Mouse (Mus musculus) stomach, postnatal 0 days (tissue): ENCODE results near the gene Uck2. TPM values are rescaled to one million over a fixed set of nuclear protein-coding genes. Genes with fewer than 3 reads are reported as not detected.

ENCODE experiments used
- ATAC-seq: fragments of 200-750 bp; cut with Nextera tagmentation; 2 replicates; pipeline ENCODE4 v1.8.0; 2017; ENCODE audit not compliant: low FRiP score, low TSS enrichment
- DNase-seq: peaks from one replicate; pipeline ENCODE4 v3.0.0-alpha.2; 2016; ENCODE audit warnings: low spot score
- H3K27ac ChIP-seq: fragments of 300-500 bp; sonication (generic); replicated peaks from 2 replicates; pipeline ENCODE4 v1.5.1; 2014; ENCODE audit warnings: mild to moderate bottlenecking, control low read depth
- H3K27me3 ChIP-seq: fragments of 300-500 bp; sonication (generic); 2 replicates; pipeline ENCODE4 v1.6.1; 2014; ENCODE audit warnings: low read length; ENCODE audit not compliant: control insufficient read depth, insufficient read depth
- H3K36me3 ChIP-seq: fragments of 300-500 bp; sonication (generic); 2 replicates; pipeline ENCODE4 v1.6.1; 2014; ENCODE audit warnings: low read length, mixed read lengths; ENCODE audit not compliant: control insufficient read depth, insufficient read depth
- H3K4me1 ChIP-seq: fragments of 300-500 bp; sonication (generic); replicated peaks from 2 replicates; pipeline ENCODE4 v1.6.1; 2014; ENCODE audit warnings: antibody characterized with exemption; ENCODE audit not compliant: control insufficient read depth, insufficient read depth
- H3K4me2 ChIP-seq: fragments of 300-500 bp; sonication (generic); replicated peaks from 2 replicates; pipeline ENCODE4 v1.6.1; 2014; ENCODE audit warnings: low read depth, mild to moderate bottlenecking, control low read depth, moderate library complexity
- H3K4me3 ChIP-seq: fragments of 300-500 bp; sonication (generic); 2 replicates; pipeline ENCODE4 v1.5.1; 2014; ENCODE audit warnings: low read depth, low read length, control low read depth
- H3K9ac ChIP-seq: fragments of 300-500 bp; sonication (generic); 2 replicates; pipeline ENCODE4 v1.6.1; 2014; ENCODE audit warnings: mild to moderate bottlenecking, low read length, control low read depth, mixed read lengths
- H3K9me3 ChIP-seq: fragments of 300-500 bp; sonication (generic); 2 replicates; pipeline ENCODE4 v1.6.1; 2016; ENCODE audit warnings: low read length; ENCODE audit not compliant: control insufficient read depth
- CTCF ChIP-seq: IDR thresholded peaks from 2 replicates; pipeline ENCODE4 v1.5.1; 2016; ENCODE audit warnings: antibody characterized with exemption, low read depth, mild to moderate bottlenecking, moderate library complexity
- EP300 ChIP-seq: optimal IDR thresholded peaks from 2 replicates; pipeline ENCODE3; 2016; ENCODE audit warnings: antibody characterized with exemption
- WGBS: fragments of 180-500 bp; shearing (Covaris S2); extraction: QIAGEN DNeasy Blood & Tissue Kit; methylation state at CpG from one replicate; pipeline ENCODE4 v1.1.7; 2014; 5-methylcytosine and 5-hydroxymethylcytosine counted together
- polyA plus RNA-seq: library from polyadenylated mRNA; unstranded; fragments of >200 nt; fragmentation: Nextera tagmentation; extraction: Ambion mirVana; gene quantifications from 2 replicates; pipeline ENCODE4 v1.2.1, GENCODE M21; 2015

The Uck2 gene
- polyA plus RNA-seq, 1 experiment from 2014 or later = 52.5 TPM

GRCm38 (mm10) chr1:167241487-167241886 lies 43.6 kb downstream of the Uck2 start:
- DNase-seq (no peak), ATAC-seq (no peak)
- Histone ChIP-seq H3K36me3 (no peaks in the 10 kb centered on the region), H3K9ac (no peak overlapping the region), H3K4me3 (no peak overlapping the region), H3K9me3 (no peaks in the 10 kb centered on the region), H3K27ac (no peak overlapping the region), H3K4me1 (peaks cover 2% of the 10 kb centered on the region), H3K4me2 (no peak overlapping the region), H3K27me3 (no peaks in the 10 kb centered on the region)
- TF ChIP-seq CTCF (no peak), EP300 (no peak)
- 86% methylated on average over 3 of the region's 3 CpGs for WGBS

GRCm38 (mm10) chr1:167240361-167240760 lies 44.8 kb downstream of the Uck2 start:
- 55% methylated on average over 5 of the region's 5 CpGs for WGBS
- Histone ChIP-seq H3K4me1 (peaks cover 2% of the 10 kb centered on the region; the same call in 1 of the 2 replicates), H3K27ac (no peak overlapping the region), H3K9ac (no peak overlapping the region), H3K27me3 (no peaks in the 10 kb centered on the region), H3K4me2 (no peak overlapping the region), H3K9me3 (no peaks in the 10 kb centered on the region), H3K4me3 (no peak overlapping the region), H3K36me3 (no peaks in the 10 kb centered on the region)
- ATAC-seq (no peak), DNase-seq (no peak)
- TF ChIP-seq EP300 = no peak
- no peak for TF ChIP-seq CTCF

GRCm38 (mm10) chr1:167239916-167240315 lies 45.2 kb downstream of the Uck2 start:
- Histone ChIP-seq H3K4me3 (no peak overlapping the region), H3K36me3 (no peaks in the 10 kb centered on the region), H3K27me3 (no peaks in the 10 kb centered on the region), H3K4me2 (no peak overlapping the region), H3K9me3 (no peaks in the 10 kb centered on the region), H3K27ac (no peak overlapping the region), H3K4me1 (peaks cover 2% of the 10 kb centered on the region; the same call in 1 of the 2 replicates), H3K9ac (no peak overlapping the region)
- no peak for DNase-seq
- WGBS = 57% methylated on average over 12 of the region's 12 CpGs
- ATAC-seq = no peak
- TF ChIP-seq EP300 (no peak), CTCF (no peak)

- no peak overlapping the region for H3K4me3 ChIP-seq
- DNase-seq (no peak), ATAC-seq (no peak)
- H3K9ac ChIP-seq = no peak overlapping the region
- peaks cover 2% of the 10 kb centered on the region; the same call in 1 of the 2 replicates for H3K36me3 ChIP-seq
- no peak overlapping the region for H3K27ac ChIP-seq
- H3K27me3 ChIP-seq = no peaks in the 10 kb centered on the region
- H3K4me2 ChIP-seq = no peak overlapping the region
- peaks cover 2% of the 10 kb centered on the region; the same call in 1 of the 2 replicates for H3K4me1 ChIP-seq
- 76% methylated on average over 11 of the region's 11 CpGs for WGBS
- TF ChIP-seq EP300 = no peak
- no peak for TF ChIP-seq CTCF
- no peaks in the 10 kb centered on the region for H3K9me3 ChIP-seq
Observed at GRCm38 (mm10) chr1:167237798-167238197, 47.3 kb downstream of the Uck2 start.

GRCm38 (mm10) chr1:167236790-167237189 lies 48.3 kb downstream of the Uck2 start:
- H3K36me3 ChIP-seq = peaks cover 2% of the 10 kb centered on the region; the same call in 1 of the 2 replicates
- 51% methylated on average over 8 of the region's 8 CpGs for WGBS
- no peaks in the 10 kb centered on the region for H3K9me3 ChIP-seq
- TF ChIP-seq CTCF = no peak
- no peak for TF ChIP-seq EP300
- peaks cover 2% of the 10 kb centered on the region; the same call in 1 of the 2 replicates for H3K4me1 ChIP-seq
- no peaks in the 10 kb centered on the region for H3K27me3 ChIP-seq
- H3K27ac ChIP-seq = no peak overlapping the region
- no peak for ATAC-seq
- peak; percentile 55 for DNase-seq
- H3K4me3 ChIP-seq = no peak overlapping the region
- H3K9ac ChIP-seq = no peak overlapping the region
- no peak overlapping the region for H3K4me2 ChIP-seq

GRCm38 (mm10) chr1:167234344-167234743 lies 50.8 kb downstream of the Uck2 start:
- no peak for TF ChIP-seq CTCF
- no peak for TF ChIP-seq EP300
- DNase-seq (peak; percentile 58), ATAC-seq (peak; percentile 79)
- peaks cover 2% of the 10 kb centered on the region; the same call in 1 of the 2 replicates for H3K36me3 ChIP-seq
- no peak overlapping the region for H3K9ac ChIP-seq
- peaks cover 4% of the 10 kb centered on the region; the same call in 1 of the 2 replicates for H3K4me1 ChIP-seq
- no peak overlapping the region for H3K4me3 ChIP-seq
- 78% methylated on average over 10 of the region's 10 CpGs for WGBS
- H3K9me3 ChIP-seq = no peaks in the 10 kb centered on the region
- H3K4me2 ChIP-seq = no peak overlapping the region
- no peak overlapping the region for H3K27ac ChIP-seq
- H3K27me3 ChIP-seq = no peaks in the 10 kb centered on the region
